Mouse (Mus musculus) spleen, adult 2 months (tissue): ENCODE measurements around the gene Mthfsl.
"Not testable (repeated sequence)": the region's sequence is repeated elsewhere in the genome, so short reads cannot be mapped to it uniquely, and the experiment has no call there.

Experiments used
- CTCF ChIP-seq: fragments of 200-500 bp; IDR thresholded peaks from 2 replicates; pipeline ENCODE4 v1.5.1; 2011; ENCODE audit warnings: mild to moderate bottlenecking, inconsistent platforms; ENCODE audit not compliant: insufficient read depth, insufficient read length, insufficient replicate concordance; ENCODE audit errors: extremely low read depth
- POLR2A ChIP-seq: fragments of 200-500 bp; IDR thresholded peaks from 2 replicates; pipeline ENCODE4 v1.6.1; 2011; ENCODE audit warnings: low read depth, low read length, inconsistent platforms

DNA sequence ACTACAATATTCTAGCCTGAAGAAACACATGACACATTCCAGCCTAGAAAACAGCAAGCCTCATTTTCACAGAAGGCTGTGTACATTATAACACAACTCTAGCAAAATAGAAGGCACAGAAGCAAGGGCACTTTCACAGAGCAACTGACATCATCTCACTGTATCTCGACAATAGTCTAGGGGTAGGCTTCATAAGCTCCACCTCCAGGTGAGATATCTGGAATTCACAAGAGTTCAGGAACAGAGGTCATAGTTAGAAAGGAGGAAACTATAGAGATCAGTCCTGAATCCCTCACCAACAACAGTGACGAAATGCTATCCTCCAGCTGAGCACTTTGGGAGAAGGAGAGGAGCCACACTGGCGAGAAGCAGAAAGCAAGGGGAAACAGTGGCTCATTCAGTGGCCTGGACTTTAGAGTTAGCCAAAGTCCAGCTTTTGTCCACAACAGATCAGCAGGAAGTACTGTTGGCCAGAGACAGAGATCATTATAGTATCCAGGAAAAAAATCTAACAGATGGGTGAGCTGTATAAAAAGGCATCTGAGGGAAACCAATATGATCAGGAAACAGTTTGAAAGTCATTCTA, 7.8 kb downstream of the Mthfsl start:
- not testable (repeated sequence) for TF ChIP-seq POLR2A, CTCF
